Mouse (Mus musculus) small intestine, adult 10 weeks (tissue): Measurements from ENCODE around the gene Stkld1. TPM values are rescaled to one million over a fixed set of nuclear protein-coding genes. Genes with fewer than 3 reads are reported as not detected.

Experiments
- polyA plus RNA-seq: library from polyadenylated mRNA; stranded (reverse); fragments of 350-450 nt; fragmentation: Illumina TruSeq; extraction: RNeasy Lipid Tissue Mini Kit (QIAGEN cat#74804); gene quantifications from one replicate; pipeline ENCODE4 v1.2.3, GENCODE M21; 2014; ENCODE audit warnings: low replicate concordance

Stkld1 gene
- polyA plus RNA-seq, result not detected

DNA sequence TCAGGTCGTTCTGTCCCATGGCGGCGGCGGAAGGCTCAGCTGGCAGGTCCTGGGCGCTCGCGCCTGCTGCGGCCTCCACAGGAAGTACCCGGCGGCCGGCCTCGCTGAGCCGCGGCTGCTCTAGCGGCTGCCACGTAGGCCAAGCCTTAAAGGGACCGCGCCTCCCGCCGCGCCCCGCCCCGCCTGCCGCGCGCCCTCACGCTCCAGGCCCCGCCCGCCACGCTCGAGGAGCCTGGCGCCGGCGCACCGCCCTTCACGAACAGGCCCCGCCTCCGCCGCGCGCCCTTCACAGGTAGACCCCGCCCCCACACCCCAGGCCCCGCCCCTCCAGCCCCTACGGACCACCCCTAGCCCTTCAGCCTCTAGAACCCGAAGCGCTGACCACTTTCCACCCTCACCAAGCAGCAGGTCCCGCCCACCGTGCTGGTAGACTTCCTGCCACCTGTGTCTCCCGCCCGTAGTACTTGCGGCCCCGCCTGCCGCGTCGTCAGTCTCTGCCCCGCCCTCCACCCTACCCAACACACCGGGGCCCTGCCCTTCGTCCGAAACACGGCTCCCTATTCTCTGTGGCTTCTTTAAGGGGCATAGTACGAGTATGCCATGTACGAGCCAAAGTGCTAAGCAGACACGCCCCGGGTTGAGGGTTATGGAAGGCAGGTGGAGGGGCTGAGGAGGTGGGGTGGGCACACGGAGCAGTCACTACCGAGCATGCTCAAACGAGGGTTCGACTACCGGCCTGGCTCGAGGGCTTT lies at the start of gene Stkld1, which contains the start of gene Surf4:
Gene Stkld1, plus strand, starts transcription at position 744 of the 752 bp plus-strand sequence.
Gene Surf4, minus strand, starts transcription at position 625 of the 752 bp plus-strand sequence.

DNA sequence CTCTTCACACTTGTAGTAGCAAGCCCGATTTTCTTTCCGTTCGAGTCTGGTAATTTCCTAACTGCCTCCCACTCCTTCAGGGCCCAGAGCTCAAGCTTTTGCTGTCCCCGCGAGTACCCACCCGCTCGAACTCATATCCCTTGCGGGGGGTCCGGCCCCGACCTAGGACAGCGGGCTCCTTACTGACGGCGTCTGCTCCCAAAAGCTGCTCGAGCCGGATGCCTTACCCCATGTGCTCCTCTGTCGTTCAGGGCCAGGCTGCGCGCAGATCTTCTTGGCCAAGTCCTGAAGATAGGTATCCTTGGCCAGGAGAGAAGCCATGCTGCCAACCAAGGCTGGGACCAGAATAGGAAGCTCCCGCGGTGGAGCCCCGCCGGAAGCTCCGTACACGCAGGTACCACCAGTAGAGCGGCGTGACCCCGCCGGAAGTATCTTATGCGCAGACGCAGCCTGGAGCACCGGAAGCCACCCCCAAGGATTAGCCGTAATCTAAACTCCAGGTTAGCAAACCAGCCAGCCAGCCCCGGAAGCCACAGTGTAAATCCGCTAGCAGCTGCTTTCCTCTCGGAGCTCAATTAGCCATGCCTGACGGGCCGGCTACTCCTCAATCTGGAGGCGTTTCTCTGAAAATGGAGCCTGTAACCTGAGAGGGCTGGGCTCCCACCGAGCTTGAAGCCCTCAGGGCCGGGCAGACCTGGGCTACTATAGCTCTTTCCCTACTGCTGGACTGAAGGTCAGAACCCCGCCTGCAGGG lies 31.2 kb upstream of the Stkld1 start, which contains the start of gene Surf6:
Gene Surf6, minus strand, starts transcription at position 413 of the 754 bp plus-strand sequence.

DNA sequence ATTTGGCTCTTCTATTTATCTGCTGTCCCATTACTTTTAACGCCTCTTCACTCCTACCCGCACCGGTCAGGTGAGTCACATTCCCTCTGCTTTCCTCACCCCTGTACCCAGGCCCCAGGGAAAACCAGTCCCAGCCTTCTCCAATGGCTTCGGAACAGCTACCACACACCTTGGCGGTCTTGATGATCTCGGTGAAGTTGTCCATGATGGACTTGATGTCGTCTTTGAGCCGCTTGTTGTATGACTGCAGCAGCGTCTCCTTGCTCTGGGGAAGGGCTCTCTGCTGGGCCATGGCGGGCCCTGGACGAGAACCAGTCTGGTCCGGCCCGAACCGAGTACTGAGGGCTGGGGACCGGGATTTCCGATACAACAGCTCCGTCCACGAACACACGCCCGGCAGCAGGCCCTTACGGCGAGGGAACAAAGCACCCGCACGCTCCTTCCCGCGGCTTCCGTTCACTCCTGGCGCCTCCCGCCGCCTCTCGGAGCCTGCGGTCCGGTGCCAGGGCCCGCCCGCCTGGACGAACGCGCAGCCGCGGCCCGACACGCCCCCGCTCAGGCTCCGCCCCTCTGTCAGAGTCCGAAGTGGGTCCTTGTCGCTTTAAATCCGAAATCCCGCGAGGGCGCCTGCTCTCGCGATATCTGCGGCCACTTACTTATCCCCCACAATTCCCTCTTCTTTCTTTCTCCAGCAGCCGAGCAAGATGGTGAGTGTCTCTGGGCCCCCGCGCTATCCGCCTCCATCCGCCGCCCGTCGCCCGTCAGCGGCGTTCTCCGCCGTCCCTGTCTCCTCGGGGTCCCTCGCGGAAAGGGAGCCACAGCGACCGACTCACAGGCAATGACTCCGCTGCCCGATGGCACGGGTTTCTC lies 23.5 kb upstream of the Stkld1 start, which contains the start of the genes Med22 and Rpl7a:
Gene Med22, minus strand, starts transcription at position 554 of the 870 bp plus-strand sequence.
Gene Rpl7a, plus strand, starts transcription at position 641 of the 870 bp plus-strand sequence.

DNA sequence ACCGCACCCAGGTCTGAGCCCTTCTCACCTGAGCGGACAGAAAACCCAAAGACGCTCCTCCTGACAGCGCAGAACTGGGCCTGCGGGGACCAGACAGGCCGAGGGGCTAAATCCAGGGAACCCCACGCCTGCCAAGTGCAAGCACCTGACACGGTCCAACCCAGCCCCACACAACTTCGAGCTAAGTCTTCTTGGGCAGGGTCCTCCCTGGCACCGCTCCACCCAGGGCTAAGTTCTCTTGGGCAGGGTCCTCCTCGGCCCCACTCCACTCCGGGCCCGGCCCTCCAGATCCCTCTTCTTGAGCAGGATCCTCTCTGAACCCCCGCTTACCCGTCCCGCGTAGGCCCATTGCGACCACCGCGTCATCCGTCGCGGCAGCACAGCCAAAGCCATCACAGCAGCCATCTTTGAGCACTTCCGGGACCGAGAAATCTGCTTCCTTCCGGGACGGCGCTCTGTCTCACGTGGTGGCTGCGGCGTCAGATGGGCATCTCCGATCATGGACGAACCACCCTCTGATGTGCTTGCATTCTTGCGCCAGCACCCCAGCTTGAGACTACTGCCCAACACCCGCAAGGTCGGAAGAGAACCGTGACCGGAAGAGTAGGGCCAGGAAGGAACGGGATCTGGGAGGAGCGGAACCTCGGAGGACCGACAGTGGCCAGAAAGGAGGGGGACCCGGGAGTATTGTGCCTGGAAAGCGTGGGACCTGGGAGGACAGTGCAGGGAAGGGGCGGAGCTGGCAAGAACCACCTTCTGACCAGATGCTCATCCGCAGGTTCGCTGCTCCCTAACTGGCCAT lies 17.7 kb upstream of the Stkld1 start, which contains the start of the genes Surf2 and Surf1:
Gene Surf2, plus strand, starts transcription at position 441 of the 802 bp plus-strand sequence.
Gene Surf1, minus strand, starts transcription at position 604 of the 802 bp plus-strand sequence.

DNA sequence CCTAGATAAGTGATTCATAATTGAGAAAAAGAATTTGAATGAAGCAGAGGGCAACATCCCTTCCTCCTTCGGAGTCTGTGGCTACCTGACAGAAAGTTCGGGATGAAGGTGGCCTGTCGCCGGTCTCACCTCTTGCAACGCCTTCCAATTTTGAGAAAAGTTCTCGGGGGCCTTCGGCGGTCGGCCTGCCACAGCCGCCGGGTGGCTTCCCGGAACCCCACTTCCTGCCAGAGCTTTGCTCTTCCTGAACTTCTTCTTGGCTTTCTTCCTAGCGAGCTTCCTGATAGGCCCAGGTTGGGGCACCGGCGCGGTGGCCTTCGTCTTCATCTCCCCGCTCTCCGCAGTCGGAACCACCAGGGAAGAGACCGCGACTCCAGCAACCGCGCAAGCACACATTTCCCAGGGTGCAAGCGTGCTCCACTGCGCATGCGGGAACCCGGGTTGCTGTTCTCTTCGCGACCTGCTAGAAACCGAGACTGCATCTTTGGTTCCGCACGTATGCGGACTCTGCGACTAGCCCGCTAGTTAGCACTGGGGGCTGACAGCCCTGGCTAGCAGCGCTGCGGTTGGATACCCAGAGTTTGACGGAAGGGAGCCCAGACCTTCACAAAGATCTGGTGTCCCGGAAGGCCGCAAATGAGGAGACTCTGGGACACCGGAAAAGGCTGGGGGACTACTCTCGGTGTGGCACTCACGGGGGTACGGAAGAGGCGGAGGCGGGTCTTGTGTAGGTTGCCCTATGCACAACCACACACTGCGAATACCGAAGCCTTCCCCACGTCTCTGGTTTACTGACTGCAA lies 30.3 kb downstream of the Stkld1 start, which contains the start of gene Rexo4:
Gene Rexo4, minus strand, starts transcription at position 464 of the 801 bp plus-strand sequence.

DNA sequence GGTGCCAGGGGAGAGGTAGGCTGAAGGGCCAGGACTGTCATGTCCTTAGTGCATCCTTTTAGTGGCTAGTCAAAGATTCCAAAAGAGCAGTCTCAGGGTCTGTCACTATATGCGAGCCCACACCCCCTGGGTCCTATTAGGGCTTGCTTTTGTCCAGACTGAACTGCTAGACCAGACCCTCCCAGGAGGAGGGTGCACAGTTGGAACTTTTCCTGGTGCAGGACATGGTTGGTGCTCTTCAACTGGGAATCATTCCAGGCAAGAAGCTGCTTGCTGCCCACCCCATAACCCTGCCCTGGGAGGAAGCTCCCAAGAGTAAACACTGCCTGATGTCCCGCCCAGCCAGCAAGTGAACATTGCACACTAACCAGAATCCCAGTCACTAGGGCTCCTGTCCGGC lies 39.3 kb downstream of the Stkld1 start, which contains the start of gene Adamts13:
Gene Adamts13, plus strand, starts transcription at position 301 of the 400 bp plus-strand sequence.

Other genes starting within 250 kb of the Stkld1 start
- not detected for gene Abo, start 69.1 kb upstream of the Stkld1 start, polyA plus RNA-seq
- gene Surf6, start 31.2 kb upstream of the Stkld1 start, polyA plus RNA-seq, result 5.5 TPM
- 5.4 TPM for gene Med22, start 23.4 kb upstream of the Stkld1 start, polyA plus RNA-seq
- gene Rpl7a, start 23.3 kb upstream of the Stkld1 start, polyA plus RNA-seq, result 33.3 TPM
- 3.6 TPM for gene Surf2, start 17.7 kb upstream of the Stkld1 start, polyA plus RNA-seq
- 21.3 TPM for gene Surf1, start 17.5 kb upstream of the Stkld1 start, polyA plus RNA-seq
- gene Surf4, start 119 bp upstream of the Stkld1 start, polyA plus RNA-seq, result 186 TPM
- gene Rexo4, start 30.3 kb downstream of the Stkld1 start, polyA plus RNA-seq, result 56.6 TPM
- not detected for gene Adamts13, start 39.4 kb downstream of the Stkld1 start, polyA plus RNA-seq
- 14.2 TPM for gene Cacfd1, start 75.9 kb downstream of the Stkld1 start, polyA plus RNA-seq
- gene Slc2a6, start 94.0 kb downstream of the Stkld1 start, polyA plus RNA-seq, result not detected
- gene Mymk, start 138.1 kb downstream of the Stkld1 start, polyA plus RNA-seq, result not detected
- not detected for gene Adamtsl2, start 145.3 kb downstream of the Stkld1 start, polyA plus RNA-seq
- gene Fam163b, start 208.4 kb downstream of the Stkld1 start, polyA plus RNA-seq, result not detected
- not detected for gene Dbh, start 231.2 kb downstream of the Stkld1 start, polyA plus RNA-seq